Mouse (Mus musculus) lung, postnatal 36 days (tissue): ENCODE data around the gene Cyp2a12.
"Not testable (repeated sequence)": the region's sequence is repeated elsewhere in the genome, so short reads cannot be mapped to it uniquely, and the experiment has no call there.

Experiments used
- DNase-seq: peaks from one replicate; pipeline ENCODE4 v3.0.0; 2022; ENCODE audit warnings: mixed read lengths

Gene Cyp2a12

GRCm38 (mm10) chr7:27028789-27029188 lies at the start of gene Cyp2a12:
TSS of gene Cyp2a12 (plus strand) at chr7:27029081.
- no peak for DNase-seq

GRCm38 (mm10) chr7:26981464-26981863 lies 47.4 kb upstream of the Cyp2a12 start:
- not testable (repeated sequence) for DNase-seq

- DNase-seq, result not testable (repeated sequence)
Observed at GRCm38 (mm10) chr7:26981937-26982336, 46.9 kb upstream of the Cyp2a12 start.

GRCm38 (mm10) chr7:26982551-26982950 lies 46.3 kb upstream of the Cyp2a12 start:
- no peak for DNase-seq

GRCm38 (mm10) chr7:26983151-26983550 lies 45.7 kb upstream of the Cyp2a12 start:
- DNase-seq, result not testable (repeated sequence)

GRCm38 (mm10) chr7:27026581-27026980 lies 2.3 kb upstream of the Cyp2a12 start:
- peak; percentile 60 for DNase-seq

- DNase-seq, result not testable (repeated sequence)
Observed at GRCm38 (mm10) chr7:27048886-27049285, 20.0 kb downstream of the Cyp2a12 start.

- not testable (repeated sequence) for DNase-seq
Observed at GRCm38 (mm10) chr7:27059333-27059732, 30.5 kb downstream of the Cyp2a12 start.

GRCm38 (mm10) chr7:27059896-27060295 lies 31.0 kb downstream of the Cyp2a12 start:
- not testable (repeated sequence) for DNase-seq

- DNase-seq, result peak; percentile 6
Observed at GRCm38 (mm10) chr7:27078641-27079040, 49.8 kb downstream of the Cyp2a12 start.

- no peak for DNase-seq
Observed at GRCm38 (mm10) chr7:27081625-27082024, 52.7 kb downstream of the Cyp2a12 start.
